Mouse (Mus musculus) liver, embryonic 15.5 days (tissue): ENCODE measurements around the gene 3830406C13Rik. TPM values are rescaled to one million over a fixed set of nuclear protein-coding genes. Genes with fewer than 3 reads are reported as not detected.

Experiments
- ATAC-seq: fragments of 200-750 bp; cut with Nextera tagmentation; 2 replicates; pipeline ENCODE4 v1.8.0; 2017; ENCODE audit warnings: moderate number of reproducible peaks, mild to moderate bottlenecking, moderate library complexity; ENCODE audit not compliant: insufficient read depth
- H3K27ac ChIP-seq: fragments of 300-500 bp; sonication (generic); replicated peaks from 2 replicates; pipeline ENCODE4 v1.5.1; 2015; ENCODE audit warnings: mild to moderate bottlenecking, inconsistent platforms
- H3K27me3 ChIP-seq: fragments of 300-500 bp; sonication (generic); 2 replicates; pipeline ENCODE4 v1.6.1; 2015; ENCODE audit warnings: mild to moderate bottlenecking, inconsistent platforms
- H3K36me3 ChIP-seq: fragments of 300-500 bp; sonication (generic); replicated peaks from 2 replicates; pipeline ENCODE4 v1.6.1; 2015; ENCODE audit warnings: moderate library complexity, mild to moderate bottlenecking, inconsistent platforms
- H3K4me1 ChIP-seq: fragments of 300-500 bp; sonication (generic); replicated peaks from 2 replicates; pipeline ENCODE4 v1.6.1; 2015; ENCODE audit warnings: inconsistent platforms
- H3K4me2 ChIP-seq: fragments of 300-500 bp; sonication (generic); 2 replicates; pipeline ENCODE4 v1.6.1; 2015; ENCODE audit warnings: moderate library complexity, mild to moderate bottlenecking, inconsistent platforms
- H3K4me3 ChIP-seq: fragments of 300-500 bp; sonication (generic); replicated peaks from 2 replicates; pipeline ENCODE4 v1.5.1; 2015; ENCODE audit warnings: mild to moderate bottlenecking, inconsistent platforms
- H3K9ac ChIP-seq: fragments of 300-500 bp; sonication (generic); 2 replicates; pipeline ENCODE4 v1.6.1; 2015; ENCODE audit warnings: moderate library complexity, mild to moderate bottlenecking, inconsistent platforms
- H3K9me3 ChIP-seq: fragments of 300-500 bp; sonication (generic); replicated peaks from 2 replicates; pipeline ENCODE4 v1.6.1; 2016; ENCODE audit warnings: inconsistent platforms
- WGBS: fragments of 180-500 bp; shearing (Covaris S2); methylation state at CpG from one replicate; pipeline ENCODE4 v1.1.7; 2015; ENCODE audit warnings: mixed read lengths; ENCODE audit not compliant: insufficient replicate concordance; 5-methylcytosine and 5-hydroxymethylcytosine counted together
- polyA plus RNA-seq: library from polyadenylated mRNA; unstranded; fragments of >200 nt; fragmentation: Nextera tagmentation; extraction: Ambion mirVana; gene quantifications from 2 replicates; pipeline ENCODE4 v1.2.1, GENCODE M21; 2015

3830406C13Rik gene
- polyA plus RNA-seq, 1 experiment from 2014 or later: 18.8 TPM

DNA sequence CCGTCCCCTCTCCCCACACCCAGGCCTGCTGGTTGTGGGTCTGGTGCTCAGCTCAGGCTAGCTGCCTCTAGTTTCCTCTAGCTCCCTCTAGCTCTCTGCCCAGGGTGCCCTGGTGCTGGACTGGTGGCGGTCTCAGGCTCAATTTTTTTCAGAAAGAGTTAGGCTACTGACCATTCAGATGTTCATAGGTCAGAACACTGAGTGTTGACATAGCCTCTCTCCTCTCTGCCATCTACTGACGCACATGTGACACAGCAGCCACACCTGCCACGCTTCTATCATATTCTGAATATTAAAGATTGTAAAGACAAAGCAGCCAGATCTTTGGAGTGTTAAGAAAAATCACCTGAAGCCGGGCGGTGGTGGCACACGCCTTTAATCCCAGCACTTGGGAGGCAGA, 49.6 kb downstream of the 3830406C13Rik start:
- H3K4me3 ChIP-seq: no peak overlapping the region
- no peak for ATAC-seq
- H3K4me1 ChIP-seq: no peaks in the 10 kb centered on the region
- no peak overlapping the region for H3K9ac ChIP-seq
- H3K9me3 ChIP-seq: no peaks in the 10 kb centered on the region
- peaks cover 42% of the 10 kb centered on the region for H3K27me3 ChIP-seq
- 51% methylated on average over 7 of the region's 7 CpGs for WGBS
- no peak overlapping the region for H3K27ac ChIP-seq
- H3K36me3 ChIP-seq: no peaks in the 10 kb centered on the region
- H3K4me2 ChIP-seq: no peak overlapping the region

GRCm38 (mm10) chr14:12334925-12335324, 51.0 kb downstream of the 3830406C13Rik start:
- peaks cover 53% of the 10 kb centered on the region for H3K27me3 ChIP-seq
- no peak overlapping the region for H3K4me3 ChIP-seq
- no peaks in the 10 kb centered on the region for H3K4me1 ChIP-seq
- H3K4me2 ChIP-seq: no peak overlapping the region
- H3K9me3 ChIP-seq: no peaks in the 10 kb centered on the region
- H3K27ac ChIP-seq: no peak overlapping the region
- no peak overlapping the region for H3K9ac ChIP-seq
- no peaks in the 10 kb centered on the region for H3K36me3 ChIP-seq
- no peak for ATAC-seq
- 37% methylated on average over 7 of the region's 7 CpGs for WGBS

DNA sequence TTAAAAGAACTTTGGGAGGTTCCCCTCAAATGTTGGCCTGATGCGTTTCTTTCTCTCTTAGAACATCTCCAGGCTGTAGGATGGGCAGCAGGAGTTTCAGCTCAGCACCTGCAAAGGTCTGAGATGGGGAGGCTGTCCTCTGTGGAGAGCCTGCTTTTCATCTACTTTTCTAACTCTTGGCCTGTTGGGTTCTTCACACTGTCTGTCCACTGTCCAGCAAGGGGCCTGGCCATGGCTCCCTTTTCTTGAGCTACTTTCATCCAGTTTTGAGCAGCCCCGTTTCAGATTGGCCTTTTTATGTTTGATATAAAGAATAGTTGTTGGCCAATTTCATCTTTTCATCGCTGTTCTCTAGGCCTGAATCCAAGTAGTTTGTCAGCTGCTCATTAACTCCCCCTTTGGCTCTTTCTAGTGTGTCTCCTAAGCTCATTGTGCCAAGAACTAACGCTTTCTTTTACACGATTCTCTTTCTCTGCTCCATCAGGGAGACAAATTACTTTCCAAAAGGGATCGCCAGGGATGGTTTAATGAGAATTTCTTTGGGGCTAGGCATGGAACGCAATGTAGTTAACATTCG, 53.5 kb downstream of the 3830406C13Rik start:
- no peaks in the 10 kb centered on the region for H3K36me3 ChIP-seq
- ATAC-seq: no peak
- H3K4me2 ChIP-seq: no peak overlapping the region
- no peaks in the 10 kb centered on the region for H3K4me1 ChIP-seq
- H3K4me3 ChIP-seq: no peak overlapping the region
- H3K27ac ChIP-seq: no peak overlapping the region
- peaks cover 79% of the 10 kb centered on the region for H3K27me3 ChIP-seq
- H3K9me3 ChIP-seq: no peaks in the 10 kb centered on the region
- no peak overlapping the region for H3K9ac ChIP-seq
- WGBS: 4% methylated on average over 8 of the region's 8 CpGs

DNA sequence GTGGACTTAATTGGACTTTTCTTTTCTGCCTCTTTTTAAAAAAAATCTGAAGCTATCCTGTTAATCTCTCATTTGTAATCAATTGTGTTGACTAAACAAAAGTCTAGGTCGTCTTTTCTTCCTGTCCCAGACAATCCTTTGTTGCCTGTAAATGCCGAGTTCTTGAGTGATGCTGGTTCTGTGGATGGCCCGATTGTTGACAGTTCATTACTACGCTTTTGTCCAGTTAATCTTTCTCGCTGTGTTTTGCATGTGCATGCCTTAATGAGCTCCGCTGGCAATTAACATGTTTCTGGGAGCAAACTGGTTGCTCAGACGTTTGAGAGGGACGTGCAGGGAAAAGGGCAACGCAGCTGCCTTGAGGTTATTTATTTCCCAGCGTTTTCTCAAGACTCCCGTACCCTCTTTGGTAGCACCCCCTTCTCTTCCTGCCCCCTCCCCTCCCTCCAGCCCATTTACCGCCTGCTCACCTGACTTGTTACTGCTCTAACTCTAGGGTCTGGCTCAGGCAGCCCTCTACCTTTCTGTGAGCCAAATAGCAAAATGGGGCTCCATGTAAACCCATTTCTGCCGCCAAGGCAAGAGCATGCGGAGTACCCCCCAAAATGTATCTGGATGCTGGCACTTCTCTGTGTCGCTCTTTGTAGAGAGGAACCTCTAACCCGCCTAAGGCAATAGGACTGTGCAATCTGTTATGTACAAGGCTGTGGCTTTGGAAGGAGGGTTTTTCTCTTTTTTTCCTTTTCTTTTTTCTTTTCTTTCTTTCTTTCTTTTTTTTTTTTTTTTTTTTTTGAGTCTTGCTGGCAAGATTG, 54.2 kb downstream of the 3830406C13Rik start:
- H3K9ac ChIP-seq: no peak overlapping the region
- no peaks in the 10 kb centered on the region for H3K9me3 ChIP-seq
- no peak overlapping the region for H3K27ac ChIP-seq
- WGBS: 5% methylated on average over 16 of the region's 16 CpGs
- H3K4me2 ChIP-seq: no peak overlapping the region
- H3K4me3 ChIP-seq: no peak overlapping the region
- no peaks in the 10 kb centered on the region for H3K36me3 ChIP-seq
- no peak for ATAC-seq
- H3K4me1 ChIP-seq: no peaks in the 10 kb centered on the region
- peaks cover 86% of the 10 kb centered on the region for H3K27me3 ChIP-seq

GRCm38 (mm10) chr14:12338811-12339565, 55.0 kb downstream of the 3830406C13Rik start:
- Histone ChIP-seq H3K9me3 (no peaks in the 10 kb centered on the region), H3K27ac (no peak overlapping the region), H3K4me3 (no peak overlapping the region)

GRCm38 (mm10) chr14:12340238-12341074, 56.5 kb downstream of the 3830406C13Rik start:
- WGBS: under 1% methylated on average over 19 of the region's 19 CpGs
- no peak for ATAC-seq
- H3K9me3 ChIP-seq: no peaks in the 10 kb centered on the region
- H3K4me1 ChIP-seq: no peaks in the 10 kb centered on the region
- H3K4me2 ChIP-seq: no peak overlapping the region
- H3K36me3 ChIP-seq: no peaks in the 10 kb centered on the region
- peaks cover 98% of the 10 kb centered on the region for H3K27me3 ChIP-seq
- no peak overlapping the region for H3K4me3 ChIP-seq
- H3K9ac ChIP-seq: no peak overlapping the region
- H3K27ac ChIP-seq: no peak overlapping the region

More at GRCm38 (mm10) chr14:12338811-12339565, 55.0 kb downstream of the 3830406C13Rik start:
- no peak for ATAC-seq
- Histone ChIP-seq H3K9ac (no peak overlapping the region), H3K4me2 (no peak overlapping the region), H3K4me1 (no peaks in the 10 kb centered on the region), H3K36me3 (no peaks in the 10 kb centered on the region), H3K27me3 (peaks cover 94% of the 10 kb centered on the region)
- 4% methylated on average over 10 of the region's 10 CpGs for WGBS

DNA sequence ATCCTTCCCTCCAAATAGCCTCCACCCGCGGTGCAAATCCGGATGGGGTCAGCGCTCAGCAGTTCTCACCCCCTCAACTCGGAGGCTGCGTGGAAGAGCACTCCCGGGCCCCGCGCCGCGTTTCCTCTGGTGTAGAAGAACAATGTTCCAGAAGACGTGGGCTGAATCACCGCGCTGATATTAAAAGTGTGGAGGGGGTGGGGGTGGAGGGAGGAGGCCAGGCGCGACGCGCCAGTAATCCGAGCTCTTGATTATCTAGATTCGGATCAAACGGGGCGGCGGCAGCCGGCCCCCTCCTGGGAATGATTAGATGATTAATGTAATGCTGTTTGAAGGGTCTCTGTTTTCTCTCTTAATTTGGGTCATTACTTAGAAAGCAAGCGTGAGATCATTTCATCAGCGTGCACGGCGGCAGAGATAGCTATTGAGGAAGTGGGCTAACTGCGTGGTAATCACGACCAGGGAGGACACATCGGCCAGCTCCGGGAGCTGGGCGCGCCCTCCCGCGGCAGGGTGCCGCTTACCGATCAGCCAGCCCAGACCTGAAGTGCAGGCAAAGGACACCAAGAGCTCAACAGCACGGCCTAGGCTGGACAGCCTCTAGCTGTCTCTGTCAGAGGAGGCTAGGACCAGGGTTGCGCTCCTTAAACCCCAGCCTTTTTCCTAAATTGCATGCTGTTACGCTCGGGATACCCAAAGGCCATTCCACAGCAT, 57.3 kb downstream of the 3830406C13Rik start:
- Histone ChIP-seq H3K9ac (no peak overlapping the region), H3K27ac (no peak overlapping the region), H3K9me3 (no peaks in the 10 kb centered on the region), H3K27me3 (peaks cover 98% of the 10 kb centered on the region), H3K36me3 (no peaks in the 10 kb centered on the region), H3K4me1 (no peaks in the 10 kb centered on the region), H3K4me2 (no peak overlapping the region), H3K4me3 (no peak overlapping the region)
- under 1% methylated on average over 42 of the region's 42 CpGs for WGBS
- no peak for ATAC-seq

DNA sequence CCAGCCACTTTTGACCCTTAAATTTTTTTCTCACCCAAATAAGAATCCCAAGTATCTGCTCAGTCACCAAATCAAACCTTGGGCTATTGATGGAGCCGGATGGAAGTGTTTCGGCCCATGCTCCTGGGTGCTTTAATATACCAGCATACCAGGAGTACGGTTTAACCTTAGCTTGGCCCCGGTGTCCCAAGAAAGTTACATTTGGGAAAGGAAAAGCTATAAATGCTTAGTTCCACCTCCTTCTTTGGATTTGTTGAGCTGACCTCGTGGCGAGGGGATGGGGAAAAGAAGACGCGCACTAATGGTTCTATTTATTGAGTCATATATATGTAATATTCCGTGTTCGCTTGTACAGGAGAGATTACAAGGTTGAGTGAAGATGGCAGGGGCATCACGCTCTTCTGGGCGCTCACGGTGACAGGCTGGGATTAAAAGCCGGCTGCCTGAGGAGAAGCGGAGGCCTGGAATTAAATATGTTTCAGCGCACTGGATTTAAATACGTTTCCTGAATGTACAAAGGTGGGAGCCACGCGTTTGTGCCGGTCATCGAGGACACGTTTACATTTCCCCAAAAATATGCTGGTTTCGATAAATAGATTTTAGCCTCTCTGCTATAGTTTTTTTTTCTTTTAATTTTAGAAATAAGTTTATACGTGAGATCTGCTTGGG, 58.0 kb downstream of the 3830406C13Rik start:
- 5% methylated on average over 24 of the region's 24 CpGs for WGBS
- H3K27ac ChIP-seq: no peak overlapping the region
- no peak overlapping the region for H3K9ac ChIP-seq
- H3K27me3 ChIP-seq: peaks cover 98% of the 10 kb centered on the region
- H3K4me1 ChIP-seq: no peaks in the 10 kb centered on the region
- H3K4me3 ChIP-seq: no peak overlapping the region
- H3K36me3 ChIP-seq: no peaks in the 10 kb centered on the region
- H3K4me2 ChIP-seq: no peak overlapping the region
- ATAC-seq: no peak
- H3K9me3 ChIP-seq: no peaks in the 10 kb centered on the region

- Histone ChIP-seq H3K4me3 (no peak overlapping the region), H3K4me1 (no peaks in the 10 kb centered on the region), H3K9me3 (no peaks in the 10 kb centered on the region), H3K9ac (no peak overlapping the region), H3K27ac (no peak overlapping the region), H3K4me2 (no peak overlapping the region), H3K36me3 (no peaks in the 10 kb centered on the region), H3K27me3 (peaks cover 98% of the 10 kb centered on the region)
- ATAC-seq: no peak
- 2% methylated on average over 23 of the region's 23 CpGs for WGBS
Observed at GRCm38 (mm10) chr14:12342458-12343131, 58.6 kb downstream of the 3830406C13Rik start.
